ENCODE assay signal across 24 mouse cellular contexts in the genomic region with DNA sequence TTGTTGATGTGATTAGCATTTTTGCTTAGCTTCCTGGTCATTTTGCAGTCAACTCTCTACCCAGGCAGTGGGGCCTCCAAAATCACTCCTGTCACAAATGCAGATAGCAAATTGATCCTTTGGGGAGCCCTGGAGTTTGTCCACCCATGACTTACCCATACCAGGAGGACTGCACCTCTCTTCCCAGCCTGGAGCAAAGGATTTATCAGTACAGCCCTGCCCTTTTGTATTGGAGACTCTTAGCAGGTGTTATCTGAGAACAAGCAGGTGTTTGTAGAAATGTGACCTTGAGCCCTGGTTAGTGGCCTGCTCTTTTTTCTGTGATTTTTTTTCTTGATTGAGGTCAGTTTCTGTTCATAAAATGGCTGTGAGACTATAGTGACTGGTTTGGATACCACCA.
"Had no signal": no experiment of that assay in that cellular context is flagged by ENCODE, and none has a peak within 500 bp of the region (broad histone marks: within the 10 kb centered on the region; RNA-seq: fewer than 3 reads in every experiment).

No protein-coding gene starts in this region.

- H3K36me3 ChIP-seq: limb, embryonic 10.5 days; limb, embryonic 13.5 days; liver, embryonic 12.5 days; liver, embryonic 15.5 days; midbrain, embryonic 12.5 days; midbrain, embryonic 15.5 days; neural tube, embryonic 12.5 days; neural tube, embryonic 15.5 days had no signal

- ATAC-seq: liver, embryonic 12.5 days; midbrain, embryonic 15.5 days had no signal

- H3K27me3 ChIP-seq: limb, embryonic 13.5 days; liver, embryonic 12.5 days; liver, embryonic 15.5 days; midbrain, embryonic 12.5 days; midbrain, embryonic 15.5 days; neural tube, embryonic 12.5 days; neural tube, embryonic 15.5 days had no signal

- H3K9me3 ChIP-seq: limb, embryonic 10.5 days; limb, embryonic 13.5 days; liver, embryonic 12.5 days; liver, embryonic 15.5 days; midbrain, embryonic 12.5 days; midbrain, embryonic 15.5 days; neural tube, embryonic 12.5 days; neural tube, embryonic 15.5 days had no signal

- H3K4me2 ChIP-seq: limb, embryonic 13.5 days; liver, embryonic 12.5 days; liver, embryonic 15.5 days; midbrain, embryonic 12.5 days; midbrain, embryonic 15.5 days; neural tube, embryonic 12.5 days; neural tube, embryonic 15.5 days had no signal

- H3K27ac ChIP-seq: kidney, postnatal 0 days; layer of hippocampus, adult 2 months; limb, embryonic 10.5 days; limb, embryonic 13.5 days; liver, embryonic 12.5 days; liver, embryonic 15.5 days; midbrain, embryonic 12.5 days; midbrain, embryonic 15.5 days; neural tube, embryonic 12.5 days; neural tube, embryonic 15.5 days had no signal

- H3K4me1 ChIP-seq: liver, embryonic 12.5 days; liver, embryonic 15.5 days; midbrain, embryonic 12.5 days; midbrain, embryonic 15.5 days; neural tube, embryonic 12.5 days; neural tube, embryonic 15.5 days had no signal

- DNase-seq: kidney, adult 18-20 months; kidney, adult 9 months; kidney, postnatal 25 days; layer of hippocampus, adult 9-11 months; liver; lung, adult 18-20 months; lung, postnatal 14 days; lung, postnatal 4 days; right cerebral cortex, adult 18-20 months; right cerebral cortex, postnatal 14 days; right cerebral cortex, postnatal 4 days; spleen, adult 18-20 months; thymus, adult 18-20 months; thymus, postnatal 36 days had no signal

- H3K4me3 ChIP-seq: layer of hippocampus, adult 2 months; limb, embryonic 10.5 days; limb, embryonic 13.5 days; liver, embryonic 12.5 days; liver, embryonic 15.5 days; midbrain, embryonic 12.5 days; midbrain, embryonic 15.5 days; neural tube, embryonic 12.5 days; neural tube, embryonic 15.5 days had no signal

- H3K9ac ChIP-seq: limb, embryonic 13.5 days; liver, embryonic 12.5 days; liver, embryonic 15.5 days; midbrain, embryonic 12.5 days; midbrain, embryonic 15.5 days; neural tube, embryonic 12.5 days; neural tube, embryonic 15.5 days had no signal
